Mouse (Mus musculus): ENCODE data around the gene Myog. TPM values are rescaled to one million over a fixed set of nuclear protein-coding genes. Genes with fewer than 3 reads are reported as not detected.
A peak's percentile ranks its signal among the peaks of the same experiment; 100 is the strongest.
"Not testable (repeated sequence)": the region's sequence is repeated elsewhere in the genome, so short reads cannot be mapped to it uniquely, and the experiment has no call there.

Gene Myog
- 0.14 and 0.33 TPM in 2 replicates for polyA plus RNA-seq (2016; fragmentation: Nextera tagmentation; extraction: Ambion mirVana)

DNA sequence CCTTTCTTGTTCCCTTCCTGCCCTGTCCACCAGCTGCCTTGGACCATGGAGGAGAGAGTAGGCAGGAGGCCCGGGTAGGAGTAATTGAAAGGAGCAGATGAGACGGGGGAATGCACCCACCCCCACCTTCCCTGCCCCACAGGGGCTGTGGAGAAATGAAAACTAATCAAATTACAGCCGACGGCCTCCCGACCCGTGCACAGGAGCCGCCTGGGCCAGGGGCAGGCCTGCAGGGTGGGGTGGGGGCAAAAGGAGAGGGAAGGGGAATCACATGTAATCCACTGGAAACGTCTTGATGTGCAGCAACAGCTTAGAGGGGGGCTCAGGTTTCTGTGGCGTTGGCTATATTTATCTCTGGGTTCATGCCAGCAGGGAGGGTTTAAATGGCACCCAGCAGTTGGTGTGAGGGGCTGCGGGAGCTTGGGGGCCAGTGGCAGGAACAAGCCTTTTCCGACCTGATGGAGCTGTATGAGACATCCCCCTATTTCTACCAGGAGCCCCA lies at the start of gene Myog:
Gene Myog (plus strand): TSS at position 392 of the 502 bp plus-strand sequence.
- Histone ChIP-seq H3K27ac (peak within 1 kb of the TSS; percentile 57), H3K9me3 (no peaks in the 10 kb centered on the region), H3K36me3 (no peaks in the 10 kb centered on the region), H3K4me3 (no peak within 1 kb of the TSS), H3K4me1 (replicated peaks) (peaks cover 54% of the 10 kb centered on the region), H3K27me3 (ENCODE audit: insufficient read depth, poor library complexity, severe bottlenecking) (0 out of 2 replicates have a peak, but pooled peaks cover 2% of the 10 kb centered on the region)
- DNase-seq (ENCODE audit: low spot score), result no peak
- WGBS, result 44% methylated on average over 11 of the region's 11 CpGs

DNA sequence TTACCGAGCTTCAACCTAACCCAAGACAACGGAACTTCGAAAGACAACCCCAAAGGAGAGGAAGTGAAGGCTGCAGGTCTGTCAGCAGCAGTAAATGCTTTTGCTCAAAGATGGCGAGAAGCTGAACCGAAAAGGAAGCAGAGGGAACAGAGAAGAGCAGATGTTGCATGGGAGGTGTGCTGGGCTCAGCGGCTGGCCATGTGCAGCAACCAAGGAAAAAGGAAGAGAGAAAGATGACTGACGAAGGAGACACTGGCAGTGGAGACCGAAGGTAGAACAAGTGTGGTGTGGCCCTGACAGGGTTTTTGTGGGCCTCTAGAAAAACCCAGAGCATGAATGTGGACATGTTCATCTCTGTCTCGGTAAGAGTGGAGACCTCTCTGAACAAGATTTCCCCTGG lies 49.1 kb upstream of the Myog start:
- Histone ChIP-seq H3K9me3 (no peaks in the 10 kb centered on the region), H3K4me1 (replicated peaks) (peaks cover 34% of the 10 kb centered on the region), H3K27ac (no peak overlapping the region), H3K36me3 (no peaks in the 10 kb centered on the region), H3K27me3 (ENCODE audit: insufficient read depth, poor library complexity, severe bottlenecking) (peaks cover 61% of the 10 kb centered on the region), H3K4me3 (no peak overlapping the region)
- DNase-seq (ENCODE audit: low spot score), result no peak
- WGBS, result 85% methylated on average over 9 of the region's 9 CpGs

DNA sequence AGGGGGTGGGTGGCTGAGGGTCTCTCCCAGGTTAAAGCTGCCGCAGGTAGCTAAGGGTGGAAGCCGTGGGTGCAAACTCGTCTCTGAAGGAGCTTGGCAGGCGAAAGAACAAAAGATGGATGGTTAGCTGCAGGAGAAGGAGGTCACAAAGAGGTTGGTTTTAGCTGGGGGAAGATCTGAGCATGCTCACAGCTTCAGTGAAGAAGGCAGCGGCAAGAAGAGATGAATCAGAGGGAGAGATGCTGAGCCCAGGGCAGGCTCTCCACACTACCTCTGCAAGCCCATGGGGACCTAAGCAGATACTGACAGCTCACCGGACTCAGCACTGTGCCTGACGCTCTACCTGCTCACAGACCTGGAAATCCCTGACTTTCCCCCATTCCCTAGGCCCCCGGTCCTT lies 48.5 kb upstream of the Myog start:
- 74% methylated on average over 8 of the region's 8 CpGs for WGBS
- Histone ChIP-seq H3K27ac (no peak overlapping the region), H3K4me3 (no peak overlapping the region), H3K27me3 (ENCODE audit: insufficient read depth, poor library complexity, severe bottlenecking) (peaks cover 55% of the 10 kb centered on the region), H3K4me1 (replicated peaks) (peaks cover 28% of the 10 kb centered on the region), H3K36me3 (no peaks in the 10 kb centered on the region), H3K9me3 (no peaks in the 10 kb centered on the region)
- no peak for DNase-seq (ENCODE audit: low spot score)

DNA sequence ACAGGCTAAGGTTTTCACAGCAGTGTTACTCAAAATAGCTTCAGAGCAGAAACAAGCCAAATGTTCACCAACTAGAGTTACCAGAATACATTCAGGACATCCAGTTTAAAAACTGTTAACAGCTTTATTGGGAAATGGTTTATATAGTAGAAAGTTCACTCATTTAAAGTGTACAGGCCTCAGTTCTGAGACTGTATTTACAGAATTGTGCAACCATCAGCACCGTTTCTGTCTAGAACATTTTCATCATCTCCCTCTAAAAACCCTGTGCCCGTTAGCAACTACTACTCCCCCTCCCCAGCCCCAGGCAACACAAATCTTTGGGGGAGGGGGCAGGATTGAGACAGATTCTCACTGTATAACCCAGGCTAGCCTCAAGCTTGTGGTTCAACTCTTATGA lies 47.5 kb upstream of the Myog start:
- Histone ChIP-seq H3K9me3 (no peaks in the 10 kb centered on the region), H3K4me3 (no peak overlapping the region), H3K27me3 (ENCODE audit: insufficient read depth, poor library complexity, severe bottlenecking) (peaks cover 45% of the 10 kb centered on the region), H3K36me3 (no peaks in the 10 kb centered on the region), H3K27ac (no peak overlapping the region), H3K4me1 (replicated peaks) (peaks cover 27% of the 10 kb centered on the region)
- WGBS, result 83% methylated on average over 2 of the region's 2 CpGs
- DNase-seq (ENCODE audit: low spot score), result no peak

DNA sequence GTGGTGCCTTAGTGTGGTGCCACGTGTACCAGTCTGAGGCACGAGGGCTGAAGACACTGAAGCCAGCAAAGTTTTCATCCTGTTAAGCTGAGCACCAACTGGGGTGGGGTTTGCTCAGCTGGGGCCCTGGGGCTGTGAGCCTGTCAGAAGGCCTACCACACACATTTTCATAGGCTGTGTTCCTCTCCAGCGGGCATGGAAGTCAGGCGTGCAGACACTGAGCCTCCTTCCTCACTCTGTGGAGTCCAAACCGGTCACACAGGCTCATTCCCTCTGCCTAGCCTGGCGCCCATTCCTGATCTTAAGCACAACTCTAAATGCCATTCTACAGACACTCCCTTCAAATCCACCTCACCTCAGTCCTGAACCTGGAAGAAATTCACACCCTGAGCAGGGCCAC lies 46.3 kb upstream of the Myog start:
- WGBS, result 73% methylated on average over 6 of the region's 6 CpGs
- Histone ChIP-seq H3K9me3 (no peaks in the 10 kb centered on the region), H3K4me1 (replicated peaks) (peaks cover 27% of the 10 kb centered on the region), H3K4me3 (peak overlapping the region; percentile 30; the same call in 1 of the 2 replicates), H3K36me3 (no peaks in the 10 kb centered on the region), H3K27ac (no peak overlapping the region), H3K27me3 (ENCODE audit: insufficient read depth, poor library complexity, severe bottlenecking) (peaks cover 37% of the 10 kb centered on the region)
- DNase-seq (ENCODE audit: low spot score), result no peak

DNA sequence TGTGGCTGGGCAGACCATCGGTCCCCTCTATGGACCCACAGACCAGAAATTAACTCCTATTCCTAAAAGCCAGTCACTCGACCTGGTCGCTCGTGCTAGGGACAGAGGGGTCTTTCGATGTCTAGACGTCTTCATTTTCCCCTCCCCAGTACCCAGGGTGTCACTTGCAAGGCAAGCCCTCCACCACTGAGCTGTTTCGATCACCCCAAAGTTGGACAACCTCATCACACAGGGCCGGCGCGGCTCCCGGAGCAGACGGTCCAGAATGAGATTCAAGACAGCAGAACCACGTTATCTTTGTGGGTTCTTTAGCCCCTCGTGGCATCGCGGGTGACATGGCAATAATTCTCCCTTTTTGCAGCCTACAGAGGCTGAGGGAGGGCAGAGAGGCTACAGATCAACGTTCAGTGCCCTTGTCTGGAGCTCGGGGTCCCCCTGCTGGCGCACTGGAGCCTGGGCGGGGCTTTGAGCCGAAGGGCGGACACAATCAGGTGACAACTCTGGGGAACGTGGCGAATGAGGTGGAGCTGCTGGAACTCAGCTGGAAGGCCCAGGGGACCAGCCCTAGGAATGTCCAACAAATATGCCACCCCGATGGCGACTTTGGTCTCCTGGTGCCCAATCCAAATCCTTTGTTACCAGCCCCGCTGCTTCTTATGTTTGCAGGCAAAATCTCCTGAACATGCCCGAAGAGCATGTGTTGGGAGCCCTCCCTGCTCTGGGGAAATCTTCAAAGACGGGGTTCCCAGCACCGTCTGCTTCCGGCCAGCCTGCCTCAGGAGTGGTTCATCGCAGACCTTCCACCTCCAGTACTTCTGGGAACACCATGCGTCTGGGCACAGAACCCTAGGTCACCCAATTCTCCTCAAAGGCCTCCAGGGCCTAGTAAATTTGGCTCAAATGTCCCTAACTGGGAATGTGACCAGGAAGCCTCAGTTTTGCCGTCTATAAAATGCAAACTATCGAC lies 45.6 kb upstream of the Myog start:
- Histone ChIP-seq H3K9me3 (no peaks in the 10 kb centered on the region), H3K4me1 (replicated peaks) (peaks cover 21% of the 10 kb centered on the region), H3K27me3 (ENCODE audit: insufficient read depth, poor library complexity, severe bottlenecking) (peaks cover 37% of the 10 kb centered on the region), H3K27ac (peak overlapping the region; percentile 71), H3K4me3 (peak overlapping the region; percentile 30), H3K36me3 (no peaks in the 10 kb centered on the region)
- 24% methylated on average over 35 of the region's 35 CpGs for WGBS
- DNase-seq (ENCODE audit: low spot score), result peak; percentile 89

DNA sequence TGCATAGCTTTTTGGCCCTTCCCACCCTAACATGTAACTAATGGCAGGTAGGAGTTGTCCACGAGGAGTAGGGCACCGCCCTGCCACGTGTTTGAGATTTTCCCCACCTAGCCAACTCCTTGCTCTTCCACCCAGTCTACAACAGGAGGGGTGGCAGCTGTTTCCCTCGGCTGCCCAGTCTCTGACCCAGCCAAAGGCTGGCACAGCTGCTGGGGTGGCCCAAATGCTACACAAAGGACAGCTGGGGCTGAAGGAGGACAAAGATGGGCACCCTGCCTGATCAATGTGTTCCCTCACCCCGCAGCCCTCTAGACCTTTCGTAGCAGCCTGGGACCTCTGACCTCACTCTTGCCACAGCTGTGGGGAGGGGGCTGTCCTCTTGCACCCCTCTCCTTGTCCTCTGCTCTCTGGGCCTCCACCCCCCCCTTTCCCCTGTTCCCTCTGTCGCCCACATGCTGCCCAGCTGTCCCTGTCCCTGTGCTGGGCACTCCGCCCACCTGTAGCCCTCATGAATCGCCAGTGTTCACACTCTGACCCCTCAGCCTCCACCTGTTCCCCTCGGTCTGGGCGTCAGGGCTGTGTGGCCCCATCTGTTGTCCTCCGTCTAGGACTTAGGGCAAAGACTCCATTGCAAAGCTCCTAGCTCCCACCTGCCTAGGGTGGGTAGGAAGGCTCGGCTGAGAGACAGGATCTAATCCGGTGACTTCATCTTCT lies 44.6 kb upstream of the Myog start:
- no peaks in the 10 kb centered on the region for H3K36me3 ChIP-seq
- peaks cover 37% of the 10 kb centered on the region for H3K27me3 ChIP-seq (ENCODE audit: insufficient read depth, poor library complexity, severe bottlenecking)
- no peak overlapping the region for H3K4me3 ChIP-seq
- no peaks in the 10 kb centered on the region for H3K9me3 ChIP-seq
- peak; percentile 11 for DNase-seq (ENCODE audit: low spot score)
- 72% methylated on average over 14 of the region's 14 CpGs for WGBS
- peaks cover 21% of the 10 kb centered on the region for H3K4me1 ChIP-seq (replicated peaks)
- H3K27ac ChIP-seq, result peak overlapping the region; percentile 59; the same call in 1 of the 2 replicates

DNA sequence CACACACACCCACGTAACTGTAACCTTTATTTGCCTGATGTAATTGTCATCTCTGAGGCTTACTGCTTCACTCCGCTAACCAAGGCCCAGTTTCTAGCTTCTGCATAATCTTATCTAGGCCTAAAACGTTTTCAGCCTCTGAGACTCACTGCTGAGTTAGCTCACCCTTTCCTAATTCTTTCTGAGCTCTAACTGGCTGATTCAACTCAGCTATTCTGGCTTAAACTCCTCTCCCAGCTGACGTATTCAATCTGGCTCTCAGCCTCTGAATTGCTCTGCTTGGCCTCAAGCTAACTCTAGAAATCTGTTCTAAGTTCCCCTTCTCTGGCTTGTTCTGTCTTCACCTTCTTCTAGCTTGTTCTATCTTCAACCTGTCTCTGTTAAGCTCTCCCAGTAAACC lies 43.2 kb upstream of the Myog start:
- no peak for DNase-seq (ENCODE audit: low spot score)
- no peak overlapping the region for H3K4me3 ChIP-seq
- peaks cover 21% of the 10 kb centered on the region for H3K4me1 ChIP-seq (replicated peaks)
- no peaks in the 10 kb centered on the region for H3K36me3 ChIP-seq
- no peak overlapping the region for H3K27ac ChIP-seq
- no peaks in the 10 kb centered on the region for H3K9me3 ChIP-seq
- H3K27me3 ChIP-seq (ENCODE audit: insufficient read depth, poor library complexity, severe bottlenecking), result peaks cover 31% of the 10 kb centered on the region
- WGBS, result 69% methylated on average over 4 of the region's 4 CpGs

DNA sequence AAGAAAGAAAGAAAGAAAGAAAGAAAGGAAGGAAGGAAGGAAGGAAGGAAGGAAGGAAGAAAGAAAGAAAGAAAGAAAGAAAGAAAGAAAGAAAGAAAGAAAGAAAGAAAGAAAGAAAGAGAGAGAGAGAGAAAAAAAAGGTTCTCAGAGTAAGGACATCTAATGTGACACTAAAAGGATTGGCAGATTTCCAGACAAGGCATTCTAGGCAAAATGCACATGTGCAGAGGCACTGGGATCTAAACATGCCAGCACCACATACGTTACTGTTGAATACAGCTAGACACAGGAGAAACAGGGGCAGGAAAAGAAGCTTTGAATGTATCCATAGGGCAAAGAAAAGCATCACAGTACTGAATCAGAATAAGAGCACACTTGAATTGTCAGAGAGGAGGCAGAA lies 40.1 kb upstream of the Myog start:
- H3K27ac ChIP-seq; DNase-seq (ENCODE audit: low spot score); H3K4me3 ChIP-seq; H3K9me3 ChIP-seq; H3K36me3 ChIP-seq; H3K27me3 ChIP-seq (ENCODE audit: insufficient read depth, poor library complexity, severe bottlenecking); H3K4me1 ChIP-seq (replicated peaks): not testable (repeated sequence)
- WGBS, result 68% methylated on average over 1 of the region's 1 CpGs

DNA sequence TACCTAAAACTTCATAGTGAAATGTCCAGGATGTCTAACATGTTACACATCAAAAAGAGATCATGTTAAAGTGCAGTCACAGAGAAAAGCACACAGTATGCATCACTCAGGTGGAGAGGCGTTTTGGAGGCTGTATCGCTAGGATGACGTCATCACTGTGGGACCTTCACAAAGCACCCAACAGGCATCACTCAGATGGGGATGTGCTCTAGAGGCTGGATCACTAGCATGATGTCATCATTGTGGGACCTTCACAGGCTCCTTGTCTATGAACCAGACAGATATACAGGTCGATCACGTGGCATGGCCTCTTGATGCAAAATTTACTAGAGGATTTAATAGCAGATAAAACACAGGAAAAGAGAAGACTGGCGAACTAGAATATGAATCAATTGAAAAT lies 25.4 kb upstream of the Myog start:
- DNase-seq (ENCODE audit: low spot score), result no peak
- Histone ChIP-seq H3K9me3 (peaks cover 7% of the 10 kb centered on the region), H3K27me3 (ENCODE audit: insufficient read depth, poor library complexity, severe bottlenecking) (no peaks in the 10 kb centered on the region), H3K36me3 (no peaks in the 10 kb centered on the region), H3K4me3 (no peak overlapping the region), H3K4me1 (replicated peaks) (peaks cover 4% of the 10 kb centered on the region; the same call in 1 of the 2 replicates), H3K27ac (no peak overlapping the region)
- 89% methylated on average over 6 of the region's 6 CpGs for WGBS

DNA sequence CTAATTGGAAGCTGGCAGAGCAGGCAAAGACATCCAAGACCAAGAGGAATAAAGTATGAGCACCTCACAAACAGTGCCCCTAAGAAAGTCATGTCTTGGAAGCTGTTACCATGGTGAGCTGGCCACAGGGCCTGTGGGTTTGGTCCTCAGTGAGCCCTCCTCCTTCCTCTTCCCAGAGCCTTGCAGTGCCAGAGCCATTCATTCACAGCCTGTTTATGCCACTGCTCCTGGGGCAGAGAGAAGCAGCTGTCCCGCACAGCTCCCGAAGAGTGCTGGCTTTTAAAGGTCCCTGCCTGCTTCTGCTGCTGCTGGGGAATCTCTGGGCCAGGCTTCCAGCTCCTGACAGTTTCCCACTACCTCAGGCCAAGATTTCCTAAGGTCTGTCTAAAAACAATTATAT lies 24.0 kb upstream of the Myog start:
- H3K4me3 ChIP-seq, result no peak overlapping the region
- no peak overlapping the region for H3K27ac ChIP-seq
- H3K4me1 ChIP-seq (replicated peaks), result peaks cover 4% of the 10 kb centered on the region; the same call in 1 of the 2 replicates
- WGBS, result 53% methylated on average over 2 of the region's 2 CpGs
- no peaks in the 10 kb centered on the region for H3K27me3 ChIP-seq (ENCODE audit: insufficient read depth, poor library complexity, severe bottlenecking)
- peaks cover under 1% of the 10 kb centered on the region for H3K9me3 ChIP-seq
- no peaks in the 10 kb centered on the region for H3K36me3 ChIP-seq
- no peak for DNase-seq (ENCODE audit: low spot score)

DNA sequence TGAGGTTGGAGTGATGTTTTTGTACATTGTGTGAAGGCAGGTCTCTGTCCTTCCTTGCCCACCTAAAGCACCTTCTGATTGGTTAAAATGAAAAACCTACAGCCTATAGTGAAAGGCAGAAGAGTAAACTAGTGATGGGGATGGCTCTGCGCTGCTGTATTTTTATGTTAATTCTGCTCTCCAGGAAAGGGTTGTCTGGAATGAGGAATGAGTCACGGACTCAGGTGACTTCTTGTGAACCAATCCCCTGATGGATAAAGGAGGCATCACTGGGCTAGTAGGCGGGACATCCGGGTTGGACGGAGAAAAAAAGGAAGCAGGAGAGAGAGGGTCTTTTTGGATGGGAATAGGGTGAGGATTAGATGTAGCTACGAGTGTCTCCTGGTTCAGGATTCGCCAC lies 19.8 kb upstream of the Myog start:
- DNase-seq (ENCODE audit: low spot score), result no peak
- 66% methylated on average over 7 of the region's 7 CpGs for WGBS
- Histone ChIP-seq H3K36me3 (no peaks in the 10 kb centered on the region), H3K9me3 (no peaks in the 10 kb centered on the region), H3K27me3 (ENCODE audit: insufficient read depth, poor library complexity, severe bottlenecking) (no peaks in the 10 kb centered on the region), H3K4me1 (replicated peaks) (peaks cover 18% of the 10 kb centered on the region), H3K27ac (no peak overlapping the region), H3K4me3 (no peak overlapping the region)
